Mouse (Mus musculus) limb, embryonic 12.5 days (tissue): ENCODE data around the gene Hydin. TPM values are rescaled to one million over a fixed set of nuclear protein-coding genes. Genes with fewer than 3 reads are reported as not detected.

ENCODE experiments used
- ATAC-seq: fragments of 200-750 bp; cut with Nextera tagmentation; 2 replicates; pipeline ENCODE4 v1.8.0; 2017; ENCODE audit warnings: low read depth, moderate TSS enrichment; ENCODE audit not compliant: insufficient number of reproducible peaks, insufficient read depth, low FRiP score, low TSS enrichment
- H3K27ac ChIP-seq: fragments of 300-500 bp; sonication (generic); 2 replicates; pipeline ENCODE4 v1.5.1; 2016; ENCODE audit warnings: mild to moderate bottlenecking, moderate library complexity
- H3K27me3 ChIP-seq: fragments of 300-500 bp; sonication (generic); 2 replicates; pipeline ENCODE4 v1.6.1; 2016; ENCODE audit warnings: mild to moderate bottlenecking, moderate library complexity
- H3K36me3 ChIP-seq: fragments of 300-500 bp; sonication (generic); 2 replicates; pipeline ENCODE4 v1.6.1; 2016; ENCODE audit warnings: mild to moderate bottlenecking, moderate library complexity
- H3K4me1 ChIP-seq: fragments of 300-500 bp; sonication (generic); replicated peaks from 2 replicates; pipeline ENCODE4 v1.6.1; 2016
- H3K4me2 ChIP-seq: fragments of 300-500 bp; sonication (generic); 2 replicates; pipeline ENCODE4 v1.6.1; 2016; ENCODE audit warnings: mild to moderate bottlenecking, moderate library complexity
- H3K4me3 ChIP-seq: fragments of 300-500 bp; sonication (generic); replicated peaks from 2 replicates; pipeline ENCODE4 v1.5.1; 2016; ENCODE audit warnings: mild to moderate bottlenecking
- H3K9ac ChIP-seq: fragments of 300-500 bp; sonication (generic); replicated peaks from 2 replicates; pipeline ENCODE4 v1.6.1; 2016; ENCODE audit warnings: mild to moderate bottlenecking, moderate library complexity
- H3K9me3 ChIP-seq: fragments of 300-500 bp; sonication (generic); 2 replicates; pipeline ENCODE4 v1.6.1; 2016; ENCODE audit warnings: mild to moderate bottlenecking, moderate library complexity
- WGBS: fragments of 180-500 bp; shearing (Covaris S2); methylation state at CpG from one replicate; pipeline ENCODE4 v1.1.7; 2016; 5-methylcytosine and 5-hydroxymethylcytosine counted together
- microRNA-seq: library from miRNA; unstranded; fragments of <30 nt; microRNA quantifications from one replicate; pipeline ENCODE4, GENCODE M21; 2017
- polyA plus RNA-seq: library from polyadenylated mRNA; unstranded; fragments of >200 nt; fragmentation: Nextera tagmentation; extraction: Ambion mirVana; gene quantifications from 2 replicates; pipeline ENCODE4 v1.2.1, GENCODE M21; 2016

The Hydin gene
- polyA plus RNA-seq, 1 experiment from 2014 or later: 0.16 TPM

DNA sequence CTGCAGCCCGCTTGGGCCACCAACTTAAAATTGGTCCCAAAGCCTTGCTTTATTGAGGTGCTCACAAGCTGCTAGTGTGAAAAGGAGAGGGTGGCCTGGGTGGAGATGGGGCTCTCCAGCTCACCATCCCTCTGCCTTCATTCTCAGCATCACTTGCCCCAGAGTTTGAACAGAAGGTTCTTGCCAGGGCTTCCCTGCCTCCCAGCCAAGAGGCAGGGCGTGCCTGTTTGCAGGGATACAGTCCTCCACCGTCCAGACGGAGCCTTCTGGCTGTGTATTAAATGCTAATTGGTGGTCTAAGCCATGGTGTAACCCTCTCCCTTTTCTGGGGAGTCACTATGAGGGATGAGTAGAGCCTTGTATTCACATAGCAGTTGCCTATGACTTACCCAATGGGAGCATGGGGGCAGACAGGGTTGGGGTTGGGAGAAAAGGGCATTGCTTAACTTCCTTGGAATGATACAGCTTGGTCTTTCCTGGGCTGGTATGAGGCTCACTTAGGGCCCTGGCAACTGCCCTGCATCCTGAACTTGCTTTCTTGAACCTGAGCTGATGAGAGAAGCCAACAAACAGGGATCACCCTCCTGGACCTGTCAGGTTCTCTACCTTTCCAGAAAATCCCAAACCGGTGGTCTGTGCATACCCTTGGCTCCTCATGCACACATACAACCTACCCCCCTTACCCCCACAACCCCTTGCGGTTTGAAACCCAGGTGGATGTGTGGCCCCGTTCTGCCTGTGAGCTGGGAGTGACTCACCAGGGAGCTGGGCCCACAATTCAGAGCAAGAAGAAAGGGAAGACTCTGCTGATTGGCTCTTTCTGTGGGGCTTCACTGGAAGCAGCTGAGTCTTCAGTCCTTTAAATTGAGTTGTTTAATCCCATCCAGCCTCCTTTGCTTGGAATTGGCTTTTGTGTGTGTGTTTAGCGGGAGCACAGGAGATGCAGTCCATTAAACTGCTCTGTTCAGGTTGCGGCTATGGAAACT lies 387.6 kb downstream of the Hydin start:
- H3K9ac ChIP-seq: no peak overlapping the region
- 87% methylated on average over 9 of the region's 9 CpGs for WGBS
- no peak overlapping the region for H3K4me3 ChIP-seq
- H3K27ac ChIP-seq: no peak overlapping the region
- no peaks in the 10 kb centered on the region for H3K4me1 ChIP-seq
- H3K27me3 ChIP-seq: no peaks in the 10 kb centered on the region
- H3K4me2 ChIP-seq: no peak overlapping the region
- ATAC-seq: no peak
- H3K9me3 ChIP-seq: no peaks in the 10 kb centered on the region
- H3K36me3 ChIP-seq: peaks cover 52% of the 10 kb centered on the region

DNA sequence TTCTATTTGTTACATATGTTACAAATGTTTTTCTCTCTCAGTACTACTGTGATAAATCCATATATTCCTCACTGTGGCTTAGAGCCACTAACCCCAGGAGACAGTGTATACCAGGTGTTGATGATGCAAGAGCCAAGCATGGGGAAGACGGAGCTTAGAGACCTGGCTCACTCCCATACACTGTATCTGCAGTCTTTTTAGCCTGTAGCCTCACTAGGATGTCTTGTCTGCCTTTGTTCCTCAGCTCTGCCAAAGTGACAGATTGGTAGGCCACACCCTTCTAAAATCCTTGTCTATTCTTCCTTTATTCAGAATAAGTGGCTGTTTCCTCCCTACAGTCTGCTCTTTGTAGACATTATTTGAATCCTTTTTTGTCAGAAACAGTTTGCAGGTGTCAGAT lies 389.1 kb downstream of the Hydin start:
- Histone ChIP-seq H3K36me3 (peaks cover 45% of the 10 kb centered on the region), H3K27me3 (no peaks in the 10 kb centered on the region)
- WGBS: 87% methylated on average over 1 of the region's 1 CpGs

DNA sequence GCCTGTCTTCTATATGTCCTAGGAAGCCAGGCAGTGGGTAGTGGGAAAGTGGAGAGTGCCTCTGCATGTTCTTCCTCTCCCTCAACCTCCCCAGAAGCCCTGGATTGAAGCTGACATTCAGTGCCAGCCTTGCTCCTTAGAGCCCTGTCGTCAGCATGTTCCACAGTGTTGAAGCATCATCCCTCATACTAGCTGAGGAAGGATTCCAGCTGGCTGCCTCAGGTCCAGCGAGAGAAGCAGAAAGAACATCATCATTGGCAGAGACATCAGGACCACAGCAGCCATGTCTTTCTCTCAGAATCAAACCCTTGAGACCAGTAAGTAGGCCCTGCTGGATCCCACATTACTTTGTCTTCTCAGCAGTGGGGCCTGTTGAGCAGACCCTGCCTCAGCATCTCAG lies 390.9 kb downstream of the Hydin start:
- no peak for ATAC-seq
- Histone ChIP-seq H3K9me3 (no peaks in the 10 kb centered on the region), H3K4me2 (no peak overlapping the region), H3K4me1 (no peaks in the 10 kb centered on the region), H3K36me3 (peaks cover 37% of the 10 kb centered on the region), H3K27me3 (no peaks in the 10 kb centered on the region), H3K9ac (no peak overlapping the region), H3K27ac (no peak overlapping the region), H3K4me3 (no peak overlapping the region)
- 90% methylated on average over 2 of the region's 2 CpGs for WGBS

More for the DNA sequence above, 389.1 kb downstream of the Hydin start:
- Histone ChIP-seq H3K4me2 (no peak overlapping the region), H3K4me1 (no peaks in the 10 kb centered on the region), H3K9me3 (no peaks in the 10 kb centered on the region), H3K9ac (no peak overlapping the region), H3K27ac (no peak overlapping the region), H3K4me3 (no peak overlapping the region)
- no peak for ATAC-seq

Small RNA genes within 50 kb of the gene (microRNA-seq; reads per million reads assigned to microRNA genes)
- not detected for gene Gm44489
- not detected for gene Gm47306

Other genes starting within 250 kb of the Hydin start
- gene Chst4, start 227.2 kb upstream of the Hydin start, polyA plus RNA-seq: not detected in 2 replicates
- 12.3 and 13.5 TPM in 2 replicates for gene Zfp612, start 187.2 kb upstream of the Hydin start, polyA plus RNA-seq
- gene Gm21964, start 165.8 kb upstream of the Hydin start, polyA plus RNA-seq: not detected in 2 replicates
- gene Gm17720, start 164.2 kb upstream of the Hydin start, polyA plus RNA-seq: not detected in 2 replicates
- 15.5 and 31.0 TPM in 2 replicates for gene Calb2, start 98.8 kb upstream of the Hydin start, polyA plus RNA-seq
- 9.1 and 9.7 TPM in 2 replicates for gene Cmtr2, start 51.3 kb upstream of the Hydin start, polyA plus RNA-seq